Mouse (Mus musculus): ENCODE measurements around the gene Ppp4c. TPM values are rescaled to one million over a fixed set of nuclear protein-coding genes. Genes with fewer than 3 reads are reported as not detected.

Gene Ppp4c
- polyA plus RNA-seq, 1 experiment from 2014 or later: 94.3 TPM

DNA sequence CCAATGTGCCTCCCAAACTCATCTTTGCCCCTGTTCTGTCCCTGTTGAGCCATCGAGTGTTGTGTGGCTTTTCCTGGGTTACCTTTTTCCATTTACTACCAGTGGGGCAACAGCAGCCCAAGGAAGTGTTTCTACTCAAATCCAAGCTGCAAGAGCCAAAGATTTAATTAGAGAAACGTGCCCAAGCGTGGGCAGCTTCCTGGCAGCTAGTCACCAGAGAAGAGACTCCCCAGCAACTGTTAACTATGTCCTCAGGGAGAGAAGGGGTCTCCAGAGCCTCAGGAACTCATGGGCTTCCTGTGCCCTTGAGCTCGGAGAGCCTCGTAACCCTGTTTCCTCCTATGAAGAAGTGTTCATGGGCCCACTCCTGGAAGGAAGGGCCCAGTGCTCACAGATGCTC is 51.3 kb downstream of the Ppp4c start:
- POLR2A ChIA-PET: no interaction called here
- no peaks in the 10 kb centered on the region for H3K27me3 ChIP-seq
- DNase-seq (ENCODE audit: low read depth, low spot score): no peak
- CTCF ChIA-PET: interaction anchor here (0.6 kb wide), 1 partner anchor 47 kb away, joined by 3 read pairs; no protein-coding TSS in a partner anchor
- ATAC-seq: no peak
- TF ChIP-seq CTCF (IDR thresholded peaks at IDR 0.05): no peak
- in situ Hi-C loops (cut with MboI; ENCODE audit: low pct_unique_long_range_greater_than_20kb): no loop called here

DNA sequence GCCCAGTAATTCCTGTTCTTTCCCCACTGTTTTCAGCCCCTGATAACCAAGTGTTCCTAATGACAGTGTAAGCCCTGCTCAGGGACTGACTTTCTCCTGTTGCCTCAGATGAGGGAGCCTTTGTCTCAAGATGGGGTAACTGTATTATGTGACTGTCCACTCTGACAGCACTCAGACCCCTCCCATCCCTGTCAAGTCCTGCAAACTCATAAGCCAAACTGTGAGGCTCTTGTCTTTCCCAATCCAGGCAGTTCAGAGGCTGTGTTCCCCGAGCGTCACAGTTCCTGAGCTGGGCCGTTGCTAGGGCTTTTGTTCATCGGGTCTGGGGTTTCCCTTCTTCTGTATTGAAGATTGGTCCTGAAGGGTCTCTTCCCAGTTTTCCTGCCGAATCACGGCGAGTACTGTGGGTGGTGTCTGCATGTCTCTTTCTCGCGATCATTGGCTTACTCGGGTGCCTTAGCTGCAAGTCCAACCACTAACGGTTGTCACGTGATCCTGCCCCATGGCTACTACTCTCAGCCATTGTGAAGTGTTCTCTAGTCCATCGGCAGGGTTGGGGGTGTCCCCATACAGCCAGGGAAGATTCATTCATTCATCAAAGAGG is 52.1 kb downstream of the Ppp4c start:
- no peak for DNase-seq (ENCODE audit: low read depth, low spot score)
- no peak for ATAC-seq

DNA sequence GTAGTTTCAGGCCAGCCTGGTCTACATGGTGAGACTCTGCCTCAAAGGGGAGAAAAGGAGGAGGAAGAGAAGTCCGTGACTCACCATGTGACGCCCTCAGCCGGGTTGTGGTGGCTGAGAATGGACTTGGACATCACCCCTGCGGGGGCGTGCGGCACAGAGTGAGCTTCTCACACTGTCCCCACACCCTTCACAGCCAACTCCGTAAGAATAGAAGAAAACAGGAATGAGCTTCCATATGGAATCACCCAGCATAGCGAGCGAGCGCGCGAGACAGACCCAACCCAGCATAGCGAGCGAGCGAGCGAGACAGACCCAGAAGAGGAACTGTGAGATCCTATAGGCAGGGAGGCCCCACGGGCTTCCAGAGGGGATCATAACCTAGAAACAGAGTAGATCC is 52.7 kb downstream of the Ppp4c start:
- DNase-seq (ENCODE audit: low read depth, low spot score) (no peak), ATAC-seq (no peak)
- no peak for TF ChIP-seq CTCF (IDR thresholded peaks at IDR 0.05)
- in situ Hi-C loops (cut with MboI; ENCODE audit: low pct_unique_long_range_greater_than_20kb): no loop called here
- H3K27me3 ChIP-seq: no peaks in the 10 kb centered on the region
- ChIA-PET POLR2A (no interaction called here), CTCF (no interaction called here)

More for the DNA sequence above, 52.1 kb downstream of the Ppp4c start:
- ChIA-PET POLR2A (no interaction called here), CTCF (no interaction called here)
- no peak for TF ChIP-seq CTCF (IDR thresholded peaks at IDR 0.05)
- in situ Hi-C loops (cut with MboI; ENCODE audit: low pct_unique_long_range_greater_than_20kb): no loop called here
- no peaks in the 10 kb centered on the region for H3K27me3 ChIP-seq

DNA sequence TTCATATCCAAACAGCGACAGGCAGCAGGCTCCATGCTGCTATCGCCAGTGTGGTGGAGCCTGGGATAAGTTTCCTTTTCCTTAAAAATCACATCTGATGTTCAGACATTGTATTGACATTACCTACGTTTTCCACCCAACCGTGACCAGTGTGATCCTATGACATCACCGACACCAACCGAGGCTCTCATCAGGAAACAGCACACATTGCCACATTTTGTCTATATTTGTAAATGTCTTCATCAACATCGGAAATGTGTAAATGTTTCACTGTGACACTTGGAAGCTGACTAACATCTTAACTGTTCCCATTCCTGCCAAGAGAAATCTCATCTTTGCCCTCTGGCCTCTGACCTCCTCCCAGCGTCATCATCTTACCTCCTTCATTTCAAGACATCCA is 56.2 kb downstream of the Ppp4c start:
- in situ Hi-C loops (cut with MboI; ENCODE audit: low pct_unique_long_range_greater_than_20kb): no loop called here

More for the DNA sequence above, 56.2 kb downstream of the Ppp4c start:
- ChIA-PET CTCF (no interaction called here), POLR2A (no interaction called here)
- ATAC-seq: no peak
- TF ChIP-seq CTCF (IDR thresholded peaks at IDR 0.05): no peak
- no peaks in the 10 kb centered on the region for H3K27me3 ChIP-seq
- DNase-seq (ENCODE audit: low read depth, low spot score): no peak

Other genes starting within 250 kb of the Ppp4c start
- gene Eif3c, start 226.1 kb downstream of the Ppp4c start, polyA plus RNA-seq (2021): 322 TPM
- 0.94 TPM for gene Apobr, start 207.6 kb downstream of the Ppp4c start, polyA plus RNA-seq (2021)
- 2.6 TPM for gene Cln3, start 206.7 kb downstream of the Ppp4c start, polyA plus RNA-seq (2021)
- 0.68 TPM for gene Il27, start 197.6 kb downstream of the Ppp4c start, polyA plus RNA-seq (2021)
- 138 TPM for gene Nupr1, start 161.6 kb downstream of the Ppp4c start, polyA plus RNA-seq (2021)
- 21.1 TPM for gene Sgf29, start 143.2 kb downstream of the Ppp4c start, polyA plus RNA-seq (2021)
- 0.62 TPM for gene Sult1a1, start 116.1 kb downstream of the Ppp4c start, polyA plus RNA-seq (2021)
- gene Bola2, start 97.1 kb downstream of the Ppp4c start, polyA plus RNA-seq (2021): 102 TPM
- 14.8 TPM for gene Slx1b, start 96.7 kb downstream of the Ppp4c start, polyA plus RNA-seq (2021)
- gene Coro1a, start 84.7 kb downstream of the Ppp4c start, polyA plus RNA-seq (2021): 1.3 TPM
- gene Mapk3, start 32.9 kb downstream of the Ppp4c start, polyA plus RNA-seq (2021): 122 TPM
- 3.0 TPM for gene Gdpd3, start 26.2 kb downstream of the Ppp4c start, polyA plus RNA-seq (2021)
- gene Ypel3, start 15.5 kb downstream of the Ppp4c start, polyA plus RNA-seq (2021): 109 TPM
- 0.49 TPM for gene Tbx6, start 11.0 kb downstream of the Ppp4c start, polyA plus RNA-seq (2021)
- 1.3 TPM for gene Fam57b, start 5.2 kb upstream of the Ppp4c start, polyA plus RNA-seq (2021)
- not detected for gene 4930451I11Rik, start 39.1 kb upstream of the Ppp4c start, polyA plus RNA-seq (2021)
- not detected for gene Doc2a, start 54.9 kb upstream of the Ppp4c start, polyA plus RNA-seq (2021)
- 58.5 TPM for gene Hirip3, start 69.5 kb upstream of the Ppp4c start, polyA plus RNA-seq (2021)
- 67.7 TPM for gene Ino80e, start 69.9 kb upstream of the Ppp4c start, polyA plus RNA-seq (2021)
- gene Taok2, start 92.2 kb upstream of the Ppp4c start, polyA plus RNA-seq (2021): 66.0 TPM
- gene Tmem219, start 130.4 kb upstream of the Ppp4c start, polyA plus RNA-seq (2021): 48.0 TPM
- gene Kctd13, start 136.4 kb upstream of the Ppp4c start, polyA plus RNA-seq (2021): 14.0 TPM
- not detected for gene Asphd1, start 157.1 kb upstream of the Ppp4c start, polyA plus RNA-seq (2021)
- gene Sez6l2, start 158.1 kb upstream of the Ppp4c start, polyA plus RNA-seq (2021): 0.08 TPM
- 143 TPM for gene Cdipt, start 183.4 kb upstream of the Ppp4c start, polyA plus RNA-seq (2021)
- 1.3 TPM for gene Cdiptos, start 183.6 kb upstream of the Ppp4c start, polyA plus RNA-seq (2021)
- gene Mvp, start 222.1 kb upstream of the Ppp4c start, polyA plus RNA-seq (2021): 104 TPM
- gene Pagr1b, start 224.0 kb upstream of the Ppp4c start, polyA plus RNA-seq (2021): 0.33 TPM
- 17.5 TPM for gene Pagr1a, start 224.9 kb upstream of the Ppp4c start, polyA plus RNA-seq (2021)
- 39.5 TPM for gene Gm42742, start 228.6 kb upstream of the Ppp4c start, polyA plus RNA-seq (2021)
- gene Prrt2, start 228.7 kb upstream of the Ppp4c start, polyA plus RNA-seq (2021): 0.36 TPM
- gene Maz, start 234.5 kb upstream of the Ppp4c start, polyA plus RNA-seq (2021): 139 TPM
- gene Kif22, start 250.0 kb upstream of the Ppp4c start, polyA plus RNA-seq (2021): 47.3 TPM